Mouse (Mus musculus): Measurements from ENCODE around the gene Nckap1.

- TF ChIP-seq POLR2A (IDR thresholded peaks at IDR 0.05; ENCODE audit: low read depth, low read length): no peak
- no peak for TF ChIP-seq CTCF (IDR thresholded peaks at IDR 0.05; ENCODE audit: extremely low read depth, insufficient read length, insufficient replicate concordance, low read depth, low read length)
These were observed 1.8 kb downstream of the Nckap1 start for GRCm38 (mm10) chr2:80579253-80579891.

Data from small intestine, adult 2 months (tissue).